Mouse (Mus musculus) olfactory bulb, adult 2 months (tissue): ENCODE results near the gene Coa7. TPM values are rescaled to one million over a fixed set of nuclear protein-coding genes. Genes with fewer than 3 reads are reported as not detected.

Experiments
- H3K27ac ChIP-seq: fragments of 200-500 bp; 2 replicates; pipeline ENCODE4 v1.5.1; 2012; ENCODE audit warnings: low read depth, low read length; ENCODE audit not compliant: insufficient read depth
- H3K4me1 ChIP-seq: fragments of 200-500 bp; 2 replicates; pipeline ENCODE4 v1.6.1; 2012; ENCODE audit warnings: low read length; ENCODE audit not compliant: control insufficient read depth, insufficient read depth
- H3K4me3 ChIP-seq: fragments of 200-500 bp; 2 replicates; pipeline ENCODE4 v1.5.1; 2012; ENCODE audit warnings: mild to moderate bottlenecking, low read depth, low read length, moderate library complexity; ENCODE audit not compliant: insufficient read depth
- CTCF ChIP-seq: fragments of 200-500 bp; IDR thresholded peaks from 2 replicates; pipeline ENCODE4 v1.5.1; 2012; ENCODE audit warnings: low read depth, mild to moderate bottlenecking, low read length, moderate library complexity; ENCODE audit not compliant: insufficient read depth
- POLR2A ChIP-seq: fragments of 200-500 bp; IDR thresholded peaks from 2 replicates; pipeline ENCODE4 v1.6.1; 2012; ENCODE audit warnings: mild to moderate bottlenecking, low read depth, low read length, moderate library complexity; ENCODE audit not compliant: insufficient read depth
- WGBS: fragments of 180-500 bp; shearing (Covaris S2); methylation state at CpG from one replicate; pipeline ENCODE4 v1.1.7; 2018; 5-methylcytosine and 5-hydroxymethylcytosine counted together
- polyA plus RNA-seq: library from polyadenylated mRNA; stranded (reverse); fragments of >200 nt; gene quantifications from 2 replicates; pipeline ENCODE4 v1.2.4, GENCODE M21; 2012; ENCODE audit warnings: low replicate concordance; ENCODE audit not compliant: missing spikeins, insufficient read depth, insufficient read length

Gene Coa7
- polyA plus RNA-seq, 1 experiment = not detected

- Histone ChIP-seq H3K4me3 (no peak overlapping the region), H3K27ac (no peak overlapping the region), H3K4me1 (peaks cover 12% of the 10 kb centered on the region)
- TF ChIP-seq CTCF (no peak), POLR2A (no peak)
- 46% methylated on average over 3 of the region's 3 CpGs for WGBS
Measured at GRCm38 (mm10) chr4:108337817-108338216, 9.9 kb downstream of the Coa7 start.

- TF ChIP-seq CTCF (no peak), POLR2A (no peak)
- Histone ChIP-seq H3K4me1 (peaks cover 12% of the 10 kb centered on the region), H3K4me3 (no peak overlapping the region), H3K27ac (0 out of 2 replicates have a peak overlapping the region, but pooled peaks have one; percentile 2)
- WGBS = 61% methylated on average over 9 of the region's 9 CpGs
Measured at GRCm38 (mm10) chr4:108338321-108338733, 10.4 kb downstream of the Coa7 start.

- Histone ChIP-seq H3K27ac (peak overlapping the region; percentile 60), H3K4me3 (no peak overlapping the region), H3K4me1 (peaks cover 12% of the 10 kb centered on the region)
- TF ChIP-seq CTCF (no peak), POLR2A (no peak)
- WGBS = 52% methylated on average over 10 of the region's 10 CpGs
Measured at GRCm38 (mm10) chr4:108338811-108339210, 10.9 kb downstream of the Coa7 start.

- WGBS = 12% methylated on average over 4 of the region's 4 CpGs
- Histone ChIP-seq H3K27ac (peak overlapping the region; percentile 60; the same call in 1 of the 2 replicates), H3K4me3 (no peak overlapping the region), H3K4me1 (peaks cover 12% of the 10 kb centered on the region)
- TF ChIP-seq POLR2A (no peak), CTCF (peak; percentile 45; the same call in 1 of the 2 replicates)
Measured at GRCm38 (mm10) chr4:108339277-108339690, 11.3 kb downstream of the Coa7 start.

GRCm38 (mm10) chr4:108344631-108345083, 16.7 kb downstream of the Coa7 start:
- H3K4me1 ChIP-seq = no peaks in the 10 kb centered on the region
- H3K4me3 ChIP-seq = no peak overlapping the region
- 25% methylated on average over 7 of the region's 7 CpGs for WGBS
- TF ChIP-seq POLR2A (no peak), CTCF (no peak)
- H3K27ac ChIP-seq = no peak overlapping the region

GRCm38 (mm10) chr4:108345826-108346225, 17.9 kb downstream of the Coa7 start:
- no peak for TF ChIP-seq POLR2A
- TF ChIP-seq CTCF = no peak
- no peak overlapping the region for H3K27ac ChIP-seq
- no peak overlapping the region for H3K4me3 ChIP-seq
- WGBS = 57% methylated on average over 5 of the region's 5 CpGs
- H3K4me1 ChIP-seq = peaks cover 2% of the 10 kb centered on the region

- WGBS = 85% methylated on average over 5 of the region's 5 CpGs
- no peak overlapping the region for H3K27ac ChIP-seq
- H3K4me3 ChIP-seq = no peak overlapping the region
- peaks cover 4% of the 10 kb centered on the region for H3K4me1 ChIP-seq
- TF ChIP-seq CTCF = no peak
- no peak for TF ChIP-seq POLR2A
Measured at GRCm38 (mm10) chr4:108347111-108347510, 19.2 kb downstream of the Coa7 start.

- peaks cover 4% of the 10 kb centered on the region for H3K4me1 ChIP-seq
- H3K27ac ChIP-seq = no peak overlapping the region
- TF ChIP-seq CTCF = no peak
- no peak for TF ChIP-seq POLR2A
- H3K4me3 ChIP-seq = no peak overlapping the region
- 83% methylated on average over 5 of the region's 5 CpGs for WGBS
Measured at GRCm38 (mm10) chr4:108348256-108348875, 20.4 kb downstream of the Coa7 start.

GRCm38 (mm10) chr4:108349064-108349463, 21.1 kb downstream of the Coa7 start:
- 91% methylated on average over 3 of the region's 3 CpGs for WGBS
- TF ChIP-seq POLR2A = no peak
- TF ChIP-seq CTCF = no peak
- Histone ChIP-seq H3K27ac (no peak overlapping the region), H3K4me3 (no peak overlapping the region), H3K4me1 (peaks cover 4% of the 10 kb centered on the region)
